Mouse (Mus musculus): Measurements from ENCODE around the gene Npcd. TPM values are rescaled to one million over a fixed set of nuclear protein-coding genes. Genes with fewer than 3 reads are reported as not detected.

Npcd gene
- 0.91 TPM in 1 of 2 replicates, not detected in the other for polyA plus RNA-seq (2015; fragmentation: Nextera tagmentation; extraction: Ambion mirVana)

GRCm38 (mm10) chr15:79834130-79834880 is at the start of gene Npcd, which contains the start of gene Cbx6:
Gene Npcd (minus strand): TSS chr15:79834237.
Gene Cbx6 (minus strand): TSS chr15:79834688.
- peak within 1 kb of the TSS; percentile 78 for H3K4me3 ChIP-seq (replicated peaks)
- H3K4me1 ChIP-seq, result peaks cover 42% of the 10 kb centered on the region
- peak; percentile 90 for ATAC-seq (ENCODE audit: insufficient number of reproducible peaks, low FRiP score, low TSS enrichment, low read depth)
- peak within 1 kb of the TSS; percentile 83 for H3K9ac ChIP-seq
- H3K9me3 ChIP-seq (replicated peaks), result no peaks in the 10 kb centered on the region
- WGBS, result under 1% methylated on average over 50 of the region's 58 CpGs
- H3K27me3 ChIP-seq, result no peaks in the 10 kb centered on the region
- H3K4me2 ChIP-seq (replicated peaks), result peak within 1 kb of the TSS; percentile 80
- peak within 1 kb of the TSS; percentile 98 for H3K27ac ChIP-seq (replicated peaks)
- H3K36me3 ChIP-seq, result 0 out of 2 replicates have a peak, but pooled peaks cover 7% of the 10 kb centered on the region

GRCm38 (mm10) chr15:79883352-79883822 is 49.4 kb upstream of the Npcd start:
- under 1% methylated on average over 30 of the region's 30 CpGs for WGBS
- Histone ChIP-seq H3K4me3 (replicated peaks) (peak overlapping the region; percentile 51), H3K9ac (peak overlapping the region; percentile 34), H3K4me1 (peaks cover 29% of the 10 kb centered on the region), H3K9me3 (replicated peaks) (no peaks in the 10 kb centered on the region), H3K27ac (replicated peaks) (peak overlapping the region; percentile 86), H3K4me2 (replicated peaks) (peak overlapping the region; percentile 69), H3K36me3 (no peaks in the 10 kb centered on the region), H3K27me3 (no peaks in the 10 kb centered on the region; the same call in 1 of the 2 replicates)
- peak; percentile 89 for ATAC-seq (ENCODE audit: insufficient number of reproducible peaks, low FRiP score, low TSS enrichment, low read depth)

DNA sequence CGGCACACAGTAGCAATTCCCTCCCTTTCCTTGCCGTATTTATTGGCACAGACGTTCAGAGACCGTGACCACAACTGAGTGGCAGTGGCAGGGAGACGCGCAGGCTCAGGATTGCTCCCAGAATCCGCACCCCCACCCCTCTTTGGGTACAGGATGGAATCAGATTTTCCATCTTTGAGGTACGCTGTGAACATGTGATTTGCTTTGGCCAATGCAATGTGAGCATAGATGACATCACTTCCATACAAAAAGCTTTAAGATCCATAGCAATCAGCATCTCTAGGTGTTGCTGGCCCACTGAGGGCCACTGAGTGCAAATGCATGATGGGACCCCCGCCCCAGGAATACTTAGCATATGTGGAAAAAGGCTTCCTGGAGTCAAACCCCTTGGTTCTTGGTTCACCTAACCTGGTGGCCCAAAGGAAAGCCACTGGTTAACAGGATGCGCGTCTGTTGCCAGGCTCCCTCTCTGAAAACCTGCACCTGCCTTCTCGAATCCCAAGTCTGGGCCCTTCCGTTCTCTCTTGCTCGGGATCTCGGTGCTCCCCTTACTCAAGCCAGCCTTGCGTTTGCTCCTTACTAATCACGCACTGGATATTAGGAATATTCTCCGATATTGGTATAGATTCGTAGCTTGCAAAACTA is 48.7 kb upstream of the Npcd start:
- WGBS, result 17% methylated on average over 19 of the region's 19 CpGs
- H3K9ac ChIP-seq, result 0 out of 2 replicates have a peak overlapping the region, but pooled peaks have one; percentile 13
- H3K4me1 ChIP-seq, result peaks cover 29% of the 10 kb centered on the region
- peak overlapping the region; percentile 51 for H3K4me3 ChIP-seq (replicated peaks)
- no peaks in the 10 kb centered on the region; the same call in 1 of the 2 replicates for H3K27me3 ChIP-seq
- no peak for ATAC-seq (ENCODE audit: insufficient number of reproducible peaks, low FRiP score, low TSS enrichment, low read depth)
- H3K4me2 ChIP-seq (replicated peaks), result peak overlapping the region; percentile 69
- 0 out of 2 replicates have a peak overlapping the region, but pooled peaks have one; percentile 86 for H3K27ac ChIP-seq (replicated peaks)
- H3K36me3 ChIP-seq, result no peaks in the 10 kb centered on the region
- no peaks in the 10 kb centered on the region for H3K9me3 ChIP-seq (replicated peaks)

DNA sequence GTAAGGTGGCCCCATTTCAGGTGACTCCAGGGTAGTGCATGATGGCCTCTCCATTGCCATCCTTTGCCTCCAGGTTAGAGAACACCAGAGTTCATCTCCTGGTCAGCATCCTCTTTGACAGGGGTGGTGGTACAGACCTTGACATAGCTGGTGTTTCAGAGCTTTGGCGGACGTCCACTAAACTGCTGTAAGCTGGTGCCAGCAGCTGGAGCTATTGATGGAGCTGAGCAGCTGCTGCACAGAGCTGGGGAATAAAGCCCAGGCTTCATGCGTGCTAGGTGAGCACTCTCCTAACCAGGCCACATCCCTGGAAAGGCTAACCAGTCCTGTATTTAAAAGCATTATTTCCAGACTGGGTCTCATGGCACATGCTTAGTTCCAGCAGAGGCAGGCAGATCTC is 46.4 kb upstream of the Npcd start:
- no peak overlapping the region for H3K27ac ChIP-seq (replicated peaks)
- H3K4me2 ChIP-seq (replicated peaks), result no peak overlapping the region
- H3K9ac ChIP-seq, result no peak overlapping the region
- 76% methylated on average over 3 of the region's 3 CpGs for WGBS
- peaks cover 29% of the 10 kb centered on the region for H3K4me1 ChIP-seq
- H3K9me3 ChIP-seq (replicated peaks), result no peaks in the 10 kb centered on the region
- no peaks in the 10 kb centered on the region for H3K36me3 ChIP-seq
- no peak for ATAC-seq (ENCODE audit: insufficient number of reproducible peaks, low FRiP score, low TSS enrichment, low read depth)
- H3K4me3 ChIP-seq (replicated peaks), result no peak overlapping the region
- H3K27me3 ChIP-seq, result no peaks in the 10 kb centered on the region; the same call in 1 of the 2 replicates

- Histone ChIP-seq H3K4me1 (peaks cover 29% of the 10 kb centered on the region), H3K9me3 (replicated peaks) (no peaks in the 10 kb centered on the region), H3K9ac (no peak overlapping the region), H3K4me2 (replicated peaks) (peak overlapping the region; percentile 8), H3K36me3 (no peaks in the 10 kb centered on the region), H3K27me3 (no peaks in the 10 kb centered on the region; the same call in 1 of the 2 replicates), H3K4me3 (replicated peaks) (no peak overlapping the region), H3K27ac (replicated peaks) (peak overlapping the region; percentile 89)
- 24% methylated on average over 13 of the region's 13 CpGs for WGBS
- ATAC-seq (ENCODE audit: insufficient number of reproducible peaks, low FRiP score, low TSS enrichment, low read depth), result peak; percentile 73
These were observed 45.3 kb upstream of the Npcd start for GRCm38 (mm10) chr15:79879319-79879718.

DNA sequence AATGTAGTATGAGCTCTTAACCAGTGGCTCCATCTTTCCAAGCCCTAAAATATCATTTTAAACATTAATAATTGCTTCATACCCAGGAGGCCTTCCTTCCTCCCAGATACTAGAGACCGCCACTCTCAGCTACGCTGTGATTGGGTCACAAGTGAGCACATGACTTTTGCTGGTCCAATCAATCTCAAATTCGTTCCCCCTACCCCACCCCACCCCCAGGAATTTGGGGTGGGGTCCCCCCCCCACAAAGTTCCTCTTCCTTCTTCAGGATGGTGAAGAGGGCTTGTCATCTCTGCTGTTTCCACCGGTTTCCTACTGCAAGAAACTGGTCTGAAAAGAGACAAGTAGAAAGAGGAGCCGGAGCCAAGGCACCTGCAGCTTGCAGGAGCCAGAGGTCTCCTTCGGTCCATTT is 44.7 kb upstream of the Npcd start:
- Histone ChIP-seq H3K27me3 (no peaks in the 10 kb centered on the region; the same call in 1 of the 2 replicates), H3K9ac (no peak overlapping the region), H3K36me3 (no peaks in the 10 kb centered on the region), H3K9me3 (replicated peaks) (no peaks in the 10 kb centered on the region), H3K27ac (replicated peaks) (peak overlapping the region; percentile 89), H3K4me3 (replicated peaks) (no peak overlapping the region), H3K4me1 (peaks cover 29% of the 10 kb centered on the region), H3K4me2 (replicated peaks) (peak overlapping the region; percentile 8)
- ATAC-seq (ENCODE audit: insufficient number of reproducible peaks, low FRiP score, low TSS enrichment, low read depth), result no peak
- WGBS, result 48% methylated on average over 6 of the region's 6 CpGs

DNA sequence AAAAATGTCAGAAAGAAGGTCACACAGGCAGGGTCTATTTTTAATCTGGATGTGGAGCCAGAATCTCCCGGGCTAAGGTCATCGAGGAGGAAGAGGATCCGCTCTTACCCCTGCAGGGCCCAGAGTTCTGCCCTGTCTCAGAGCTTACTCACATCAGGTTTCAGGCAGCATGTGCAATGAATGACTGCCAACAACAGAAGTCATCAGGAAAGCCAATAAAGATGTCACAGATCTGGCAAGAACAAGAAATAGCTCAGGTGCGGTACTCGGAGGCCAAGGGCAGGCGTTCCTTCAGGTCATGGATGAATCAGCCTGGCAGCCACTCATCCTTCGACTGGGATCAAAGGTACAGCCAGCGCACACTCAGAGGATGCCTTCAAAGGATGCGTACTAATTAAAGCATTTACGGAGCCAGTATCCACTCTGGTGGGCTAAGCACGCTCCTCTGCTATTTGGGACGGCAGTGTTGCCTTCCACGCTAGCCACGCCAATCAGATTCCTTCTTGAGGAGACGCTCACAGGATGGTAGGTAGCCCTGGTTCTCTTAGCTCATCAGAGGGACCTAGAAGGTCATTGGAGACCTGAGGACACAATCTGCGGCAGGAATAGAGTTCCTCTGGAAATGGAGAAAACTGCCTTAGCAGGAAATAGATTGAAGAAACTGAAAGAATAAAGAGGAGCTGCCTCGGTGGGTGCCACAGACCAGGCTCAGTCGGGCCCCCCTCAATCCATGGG is 41.4 kb upstream of the Npcd start:
- whole genome bisulfite sequencing, result 78% methylated on average over 18 of the region's 18 CpGs
- no peak for ATAC-seq (ENCODE audit: insufficient number of reproducible peaks, low FRiP score, low TSS enrichment, low read depth)
- H3K4me3 ChIP-seq (replicated peaks), result no peak overlapping the region
- no peaks in the 10 kb centered on the region for H3K27me3 ChIP-seq
- no peaks in the 10 kb centered on the region for H3K36me3 ChIP-seq
- peaks cover 20% of the 10 kb centered on the region for H3K4me1 ChIP-seq
- H3K27ac ChIP-seq (replicated peaks), result no peak overlapping the region
- no peaks in the 10 kb centered on the region for H3K9me3 ChIP-seq (replicated peaks)
- no peak overlapping the region for H3K4me2 ChIP-seq (replicated peaks)
- H3K9ac ChIP-seq, result no peak overlapping the region

DNA sequence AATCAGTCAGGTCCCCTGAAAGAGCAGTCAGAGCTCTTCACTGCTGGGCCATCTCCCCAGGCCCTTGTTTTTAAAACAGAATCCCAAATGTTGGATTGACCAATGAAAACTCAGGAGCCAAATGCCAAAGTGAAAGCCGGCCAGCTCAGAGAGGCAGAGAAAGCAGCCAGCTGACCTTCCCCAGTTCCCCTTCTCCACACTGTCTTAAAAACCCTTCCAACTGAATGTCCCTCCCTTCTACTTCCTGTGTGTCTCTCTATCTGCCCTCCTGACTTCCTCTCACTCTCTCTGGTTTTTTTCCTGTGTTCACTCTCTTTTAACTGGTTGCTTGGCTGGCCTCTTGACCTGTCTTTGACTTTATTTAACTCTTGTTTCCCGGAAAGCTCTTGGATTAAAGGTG is 40.0 kb upstream of the Npcd start:
- WGBS, result 50% methylated on average over 2 of the region's 2 CpGs
- H3K9ac ChIP-seq, result no peak overlapping the region

GRCm38 (mm10) chr15:79873545-79873944 is 39.5 kb upstream of the Npcd start:
- Histone ChIP-seq H3K27me3 (no peaks in the 10 kb centered on the region), H3K4me1 (peaks cover 2% of the 10 kb centered on the region; the same call in 1 of the 2 replicates), H3K4me2 (replicated peaks) (no peak overlapping the region), H3K36me3 (no peaks in the 10 kb centered on the region), H3K9me3 (replicated peaks) (no peaks in the 10 kb centered on the region), H3K4me3 (replicated peaks) (no peak overlapping the region), H3K27ac (replicated peaks) (no peak overlapping the region), H3K9ac (no peak overlapping the region)
- ATAC-seq (ENCODE audit: insufficient number of reproducible peaks, low FRiP score, low TSS enrichment, low read depth), result no peak
- WGBS, result 84% methylated on average over 8 of the region's 8 CpGs

More for the DNA sequence above, 40.0 kb upstream of the Npcd start:
- Histone ChIP-seq H3K36me3 (no peaks in the 10 kb centered on the region), H3K27me3 (no peaks in the 10 kb centered on the region), H3K27ac (replicated peaks) (no peak overlapping the region), H3K9me3 (replicated peaks) (no peaks in the 10 kb centered on the region), H3K4me1 (peaks cover 6% of the 10 kb centered on the region), H3K4me3 (replicated peaks) (no peak overlapping the region), H3K4me2 (replicated peaks) (no peak overlapping the region)
- ATAC-seq (ENCODE audit: insufficient number of reproducible peaks, low FRiP score, low TSS enrichment, low read depth), result no peak

GRCm38 (mm10) chr15:79867260-79868002 is 33.4 kb upstream of the Npcd start:
- Histone ChIP-seq H3K27ac (replicated peaks) (no peak overlapping the region), H3K27me3 (no peaks in the 10 kb centered on the region), H3K36me3 (no peaks in the 10 kb centered on the region), H3K4me2 (replicated peaks) (no peak overlapping the region), H3K4me3 (replicated peaks) (no peak overlapping the region), H3K9me3 (replicated peaks) (no peaks in the 10 kb centered on the region), H3K4me1 (no peaks in the 10 kb centered on the region), H3K9ac (no peak overlapping the region)
- 79% methylated on average over 3 of the region's 3 CpGs for whole genome bisulfite sequencing
- ATAC-seq (ENCODE audit: insufficient number of reproducible peaks, low FRiP score, low TSS enrichment, low read depth), result no peak

All from embryonic facial prominence, embryonic 15.5 days (tissue).